Mouse (Mus musculus): Measurements from ENCODE around the gene Irak2. TPM values are rescaled to one million over a fixed set of nuclear protein-coding genes. Genes with fewer than 3 reads are reported as not detected.

The Irak2 gene
- polyA plus RNA-seq, 1 experiment, result 15.2 TPM

- Histone ChIP-seq H3K36me3 (ENCODE audit: control insufficient read depth) (peaks cover 48% of the 10 kb centered on the region), H3K4me1 (ENCODE audit: control insufficient read depth) (peaks cover 17% of the 10 kb centered on the region), H3K27me3 (ENCODE audit: control insufficient read depth) (no peaks in the 10 kb centered on the region), H3K4me3 (replicated peaks) (no peak overlapping the region), H3K9me3 (ENCODE audit: control insufficient read depth, low read length) (peaks cover 4% of the 10 kb centered on the region)
- TF ChIP-seq TAL1 (IDR thresholded peaks at IDR 0.05; ENCODE audit: low read length) (no peak), GATA1 (IDR thresholded peaks at IDR 0.05; ENCODE audit: low read length) (no peak)
Observed at GRCm38 (mm10) chr6:113672989-113673388, 34.7 kb downstream of the Irak2 start.

GRCm38 (mm10) chr6:113675234-113675633, 37.0 kb downstream of the Irak2 start:
- TF ChIP-seq GATA1 (IDR thresholded peaks at IDR 0.05; ENCODE audit: low read length), result no peak
- TF ChIP-seq TAL1 (IDR thresholded peaks at IDR 0.05; ENCODE audit: low read length), result no peak
- peaks cover 6% of the 10 kb centered on the region for H3K4me1 ChIP-seq (ENCODE audit: control insufficient read depth)
- H3K9me3 ChIP-seq (ENCODE audit: control insufficient read depth, low read length), result peaks cover 4% of the 10 kb centered on the region
- no peaks in the 10 kb centered on the region for H3K27me3 ChIP-seq (ENCODE audit: control insufficient read depth)
- H3K4me3 ChIP-seq (replicated peaks), result no peak overlapping the region
- H3K36me3 ChIP-seq (ENCODE audit: control insufficient read depth), result peaks cover 61% of the 10 kb centered on the region

DNA sequence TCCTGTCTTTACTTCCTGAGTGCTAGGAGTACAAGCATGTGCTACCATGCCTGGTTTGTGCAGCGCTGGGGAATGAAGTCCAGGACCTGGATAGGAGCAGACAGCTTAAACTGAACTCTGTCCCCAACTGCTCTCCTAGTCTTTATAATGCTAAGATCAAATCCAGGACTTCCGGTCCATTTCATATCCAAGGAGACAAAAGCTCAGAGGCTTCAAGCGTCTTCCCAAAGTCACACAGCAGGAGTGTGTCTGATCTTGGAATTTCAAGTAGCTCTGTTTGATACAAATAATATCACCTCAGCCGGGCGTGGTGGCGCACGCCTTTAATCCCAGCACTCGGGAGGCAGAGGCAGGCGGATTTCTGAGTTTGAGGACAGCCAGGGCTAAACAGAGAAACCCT, 37.7 kb downstream of the Irak2 start:
- H3K36me3 ChIP-seq (ENCODE audit: control insufficient read depth), result peaks cover 59% of the 10 kb centered on the region
- TF ChIP-seq TAL1 (IDR thresholded peaks at IDR 0.05; ENCODE audit: low read length) (no peak), GATA1 (IDR thresholded peaks at IDR 0.05; ENCODE audit: low read length) (no peak)
- no peak overlapping the region for H3K4me3 ChIP-seq (replicated peaks)
- H3K27me3 ChIP-seq (ENCODE audit: control insufficient read depth), result no peaks in the 10 kb centered on the region
- peaks cover 4% of the 10 kb centered on the region for H3K9me3 ChIP-seq (ENCODE audit: control insufficient read depth, low read length)
- H3K4me1 ChIP-seq (ENCODE audit: control insufficient read depth), result peaks cover 7% of the 10 kb centered on the region

GRCm38 (mm10) chr6:113677070-113677734, 38.9 kb downstream of the Irak2 start:
- no peaks in the 10 kb centered on the region for H3K27me3 ChIP-seq (ENCODE audit: control insufficient read depth)
- no peaks in the 10 kb centered on the region for H3K9me3 ChIP-seq (ENCODE audit: control insufficient read depth, low read length)
- peaks cover 12% of the 10 kb centered on the region for H3K4me1 ChIP-seq (ENCODE audit: control insufficient read depth)
- peaks cover 51% of the 10 kb centered on the region for H3K36me3 ChIP-seq (ENCODE audit: control insufficient read depth)
- TF ChIP-seq TAL1 (IDR thresholded peaks at IDR 0.05; ENCODE audit: low read length), result no peak
- no peak for TF ChIP-seq GATA1 (IDR thresholded peaks at IDR 0.05; ENCODE audit: low read length)
- no peak overlapping the region for H3K4me3 ChIP-seq (replicated peaks)

GRCm38 (mm10) chr6:113678246-113679012, 40.2 kb downstream of the Irak2 start:
- H3K27me3 ChIP-seq (ENCODE audit: control insufficient read depth), result no peaks in the 10 kb centered on the region
- TF ChIP-seq TAL1 (IDR thresholded peaks at IDR 0.05; ENCODE audit: low read length), result no peak
- TF ChIP-seq GATA1 (IDR thresholded peaks at IDR 0.05; ENCODE audit: low read length), result no peak

GRCm38 (mm10) chr6:113679993-113680566, 41.8 kb downstream of the Irak2 start:
- Histone ChIP-seq H3K9me3 (ENCODE audit: control insufficient read depth, low read length) (no peaks in the 10 kb centered on the region), H3K4me3 (replicated peaks) (no peak overlapping the region), H3K27me3 (ENCODE audit: control insufficient read depth) (no peaks in the 10 kb centered on the region), H3K36me3 (ENCODE audit: control insufficient read depth) (peaks cover 42% of the 10 kb centered on the region), H3K4me1 (ENCODE audit: control insufficient read depth) (peaks cover 11% of the 10 kb centered on the region)
- no peak for TF ChIP-seq GATA1 (IDR thresholded peaks at IDR 0.05; ENCODE audit: low read length)
- no peak for TF ChIP-seq TAL1 (IDR thresholded peaks at IDR 0.05; ENCODE audit: low read length)

More at GRCm38 (mm10) chr6:113678246-113679012, 40.2 kb downstream of the Irak2 start:
- peaks cover 44% of the 10 kb centered on the region for H3K36me3 ChIP-seq (ENCODE audit: control insufficient read depth)
- no peak overlapping the region for H3K4me3 ChIP-seq (replicated peaks)
- H3K9me3 ChIP-seq (ENCODE audit: control insufficient read depth, low read length), result no peaks in the 10 kb centered on the region
- peaks cover 12% of the 10 kb centered on the region for H3K4me1 ChIP-seq (ENCODE audit: control insufficient read depth)

- H3K4me1 ChIP-seq (ENCODE audit: control insufficient read depth), result peaks cover 20% of the 10 kb centered on the region
- no peak for TF ChIP-seq TAL1 (IDR thresholded peaks at IDR 0.05; ENCODE audit: low read length)
- no peak for TF ChIP-seq GATA1 (IDR thresholded peaks at IDR 0.05; ENCODE audit: low read length)
Observed at GRCm38 (mm10) chr6:113681271-113681670, 43.0 kb downstream of the Irak2 start.

GRCm38 (mm10) chr6:113683081-113683825, 45.0 kb downstream of the Irak2 start:
- Histone ChIP-seq H3K4me3 (replicated peaks) (no peak overlapping the region), H3K4me1 (ENCODE audit: control insufficient read depth) (peaks cover 36% of the 10 kb centered on the region), H3K9me3 (ENCODE audit: control insufficient read depth, low read length) (no peaks in the 10 kb centered on the region), H3K27me3 (ENCODE audit: control insufficient read depth) (no peaks in the 10 kb centered on the region), H3K36me3 (ENCODE audit: control insufficient read depth) (peaks cover 50% of the 10 kb centered on the region)
- no peak for TF ChIP-seq GATA1 (IDR thresholded peaks at IDR 0.05; ENCODE audit: low read length)
- no peak for TF ChIP-seq TAL1 (IDR thresholded peaks at IDR 0.05; ENCODE audit: low read length)

More at GRCm38 (mm10) chr6:113681271-113681670, 43.0 kb downstream of the Irak2 start:
- no peaks in the 10 kb centered on the region for H3K9me3 ChIP-seq (ENCODE audit: control insufficient read depth, low read length)
- H3K27me3 ChIP-seq (ENCODE audit: control insufficient read depth), result no peaks in the 10 kb centered on the region
- H3K36me3 ChIP-seq (ENCODE audit: control insufficient read depth), result peaks cover 39% of the 10 kb centered on the region
- H3K4me3 ChIP-seq (replicated peaks), result no peak overlapping the region

Data from erythroblast, embryonic 14.5 days (primary cell).